Mouse (Mus musculus): ENCODE data around the gene Gucy2g.

The Gucy2g gene

DNA sequence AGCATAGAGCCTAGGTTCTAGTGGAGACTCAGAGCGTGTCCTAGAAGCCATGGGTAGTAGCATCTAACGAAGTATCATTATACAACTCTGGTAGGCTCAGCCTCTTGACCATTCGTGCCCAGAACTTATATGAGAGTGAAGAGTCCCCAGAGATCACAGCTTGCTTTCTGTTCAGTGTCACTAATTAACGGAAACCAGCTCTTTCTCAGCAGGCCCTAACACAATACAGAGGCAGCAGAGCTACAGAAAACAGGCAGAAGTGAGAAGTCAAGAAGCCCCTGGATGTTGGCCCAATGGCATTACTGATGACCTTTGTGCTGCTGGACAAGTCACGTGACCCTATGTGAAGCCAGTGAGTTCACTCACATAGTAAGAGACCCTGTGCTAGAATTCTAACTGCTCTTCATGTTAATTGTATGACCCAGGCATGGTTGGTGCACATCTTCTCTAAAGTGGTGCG lies at the start of gene Gucy2g:
Gene Gucy2g, minus strand, starts transcription at position 51 of the 460 bp plus-strand sequence.
- no peak for DNase-seq (ENCODE audit: low spot score)

DNA sequence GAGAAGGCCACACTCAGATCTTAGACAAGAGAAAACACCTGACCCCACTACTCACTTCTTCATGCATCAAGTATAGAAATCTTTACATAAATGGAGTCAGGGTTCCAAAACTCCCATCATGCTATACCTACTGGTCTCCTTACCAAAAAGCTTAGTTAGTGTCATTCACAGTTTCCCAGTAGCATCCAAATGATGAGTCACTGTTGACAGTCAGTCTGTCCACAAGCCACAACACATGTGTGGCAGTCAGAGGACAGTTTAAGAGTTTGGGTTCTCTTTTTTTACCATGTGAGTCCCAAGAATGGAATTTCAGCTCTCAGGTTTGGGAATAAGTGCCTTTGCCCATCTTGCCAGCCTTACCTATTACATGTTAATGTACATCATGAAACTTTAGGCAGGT lies 47.9 kb upstream of the Gucy2g start:
- DNase-seq (ENCODE audit: low spot score), result no peak

DNA sequence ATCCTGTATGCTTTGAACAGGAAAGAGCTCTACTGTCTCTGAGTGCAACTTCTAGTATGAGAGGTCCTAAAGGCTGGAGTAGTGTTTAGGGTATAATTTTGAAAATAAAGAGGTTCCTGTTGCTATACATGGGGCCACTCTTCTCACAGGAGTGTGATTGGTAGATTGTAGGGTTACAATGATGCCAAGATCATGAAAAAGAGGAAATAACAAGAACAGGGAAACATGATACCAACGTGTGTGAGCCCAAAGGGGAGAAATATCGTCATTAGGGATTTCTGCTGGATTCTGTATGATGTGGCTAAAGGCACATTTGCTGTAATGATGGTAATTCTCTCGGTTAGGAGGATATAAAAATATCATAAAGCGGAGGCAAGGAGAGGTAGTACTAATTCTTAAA lies 45.0 kb upstream of the Gucy2g start:
- DNase-seq (ENCODE audit: low spot score), result no peak

DNA sequence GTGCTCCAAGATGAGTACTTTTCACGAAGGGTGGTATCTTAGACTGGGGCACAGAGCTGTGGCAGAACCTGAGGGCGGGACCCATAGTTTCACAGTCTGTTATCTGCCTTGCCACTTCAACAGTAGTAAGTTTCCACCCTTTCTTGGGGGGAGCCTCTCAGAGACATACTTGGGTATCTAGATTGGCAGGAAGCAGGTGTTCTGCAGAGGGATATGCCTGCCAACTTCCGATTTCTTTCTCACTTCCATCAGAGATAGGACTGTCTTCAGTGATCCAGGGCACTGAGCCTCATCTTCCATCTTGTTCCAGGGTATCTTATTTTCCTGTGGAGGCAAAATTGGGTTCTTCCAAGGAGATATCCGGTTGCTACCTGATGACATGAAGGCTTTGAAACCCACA lies 43.1 kb upstream of the Gucy2g start:
- DNase-seq (ENCODE audit: low spot score), result no peak

DNA sequence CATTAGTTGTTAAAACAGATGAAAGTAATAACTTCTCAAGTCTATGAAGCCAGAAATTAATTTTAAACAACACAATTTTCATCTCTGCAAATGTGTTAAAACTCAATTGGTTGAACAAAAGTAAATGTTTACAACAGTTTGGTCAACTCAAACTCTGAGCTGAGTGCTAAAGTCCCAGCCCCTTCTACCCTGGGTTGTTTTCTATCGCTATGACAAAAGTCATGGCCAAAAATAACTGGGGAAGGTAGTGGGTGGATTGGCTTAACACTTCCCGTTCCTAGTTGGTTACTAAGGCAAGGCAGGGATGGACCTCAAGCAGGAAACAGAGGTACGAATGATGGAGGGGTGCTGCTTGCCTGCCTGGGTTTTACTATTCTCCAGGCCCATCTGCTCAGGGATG lies 35.7 kb upstream of the Gucy2g start:
- DNase-seq (ENCODE audit: low spot score), result no peak

DNA sequence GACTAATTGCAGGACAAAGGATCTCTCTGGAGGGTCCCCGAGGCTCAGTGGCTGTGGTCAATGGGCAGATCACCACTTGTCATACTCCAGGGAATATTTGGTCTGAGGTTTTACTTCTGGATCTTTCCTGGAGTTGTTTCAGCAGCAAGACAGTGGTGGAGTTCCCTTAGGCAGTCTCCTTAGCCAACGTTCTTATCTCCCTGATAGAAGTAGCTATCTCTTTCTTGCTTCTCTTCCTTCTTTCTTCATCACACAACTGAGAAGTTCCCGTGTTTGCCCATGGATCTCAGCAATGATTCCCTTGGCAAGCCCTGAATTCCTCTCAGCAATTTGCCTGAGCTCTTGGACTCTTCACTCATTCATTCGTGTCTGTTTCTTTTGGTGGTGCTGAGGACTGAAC lies 35.1 kb upstream of the Gucy2g start:
- DNase-seq (ENCODE audit: low spot score), result no peak

DNA sequence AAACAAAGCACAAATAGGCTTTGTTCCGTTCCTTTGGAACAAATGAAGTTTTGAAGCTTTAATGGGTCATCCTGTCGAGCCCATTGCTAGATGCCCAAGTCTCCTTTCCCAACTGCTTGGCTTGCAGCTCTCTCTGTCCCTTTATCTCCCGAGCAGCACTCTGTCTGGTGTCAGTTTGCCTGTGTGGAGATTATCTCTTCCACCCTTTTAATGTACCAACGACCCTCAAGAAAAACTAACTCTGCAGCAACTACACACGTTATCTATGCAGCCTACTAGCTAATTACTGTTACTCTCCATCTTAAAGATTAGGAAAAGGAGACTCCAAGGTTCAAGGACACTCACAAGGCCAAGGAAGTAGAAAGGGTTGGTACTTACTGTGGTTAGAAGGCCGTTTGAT lies 32.3 kb upstream of the Gucy2g start:
- no peak for DNase-seq (ENCODE audit: low spot score)

DNA sequence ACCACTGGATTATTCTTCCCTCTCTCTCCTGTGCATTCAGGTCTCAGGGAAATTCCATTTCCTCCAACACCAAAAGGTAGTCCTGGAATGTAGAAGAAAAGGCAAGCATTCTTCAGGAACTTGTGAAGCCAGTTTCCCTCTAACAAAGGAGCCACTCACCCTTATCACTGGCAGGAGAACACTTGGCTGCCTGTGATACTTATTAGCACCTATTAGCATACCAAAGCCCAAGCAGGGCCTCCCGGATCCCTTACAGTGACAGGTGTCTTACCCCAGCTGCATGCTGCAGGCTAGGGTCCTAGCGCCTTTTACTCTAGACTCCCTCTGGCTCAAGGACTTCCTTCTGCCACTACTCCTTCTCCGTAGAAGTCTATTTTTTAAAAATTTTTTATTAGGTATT lies 30.4 kb upstream of the Gucy2g start:
- DNase-seq (ENCODE audit: low spot score), result no peak

DNA sequence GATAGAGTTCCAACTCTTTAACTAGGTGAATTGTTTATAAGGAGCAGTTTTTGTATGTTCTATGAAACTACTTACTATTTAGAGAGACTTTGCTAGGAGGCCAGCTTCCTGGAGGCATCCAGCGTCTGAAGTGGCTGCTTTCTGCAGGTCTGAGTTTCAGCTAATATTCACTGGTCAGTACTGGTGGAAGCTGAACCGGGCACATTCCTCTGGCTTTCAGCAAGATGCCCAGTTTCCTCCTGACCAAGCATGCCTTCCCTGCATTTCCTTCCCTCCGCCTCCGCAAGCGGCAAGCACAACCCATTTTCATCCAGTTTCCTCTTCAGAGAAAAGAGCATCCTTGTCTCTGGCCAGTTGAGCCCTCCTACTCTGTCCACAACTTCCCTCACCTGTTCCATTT lies 28.0 kb upstream of the Gucy2g start:
- DNase-seq (ENCODE audit: low spot score), result no peak

DNA sequence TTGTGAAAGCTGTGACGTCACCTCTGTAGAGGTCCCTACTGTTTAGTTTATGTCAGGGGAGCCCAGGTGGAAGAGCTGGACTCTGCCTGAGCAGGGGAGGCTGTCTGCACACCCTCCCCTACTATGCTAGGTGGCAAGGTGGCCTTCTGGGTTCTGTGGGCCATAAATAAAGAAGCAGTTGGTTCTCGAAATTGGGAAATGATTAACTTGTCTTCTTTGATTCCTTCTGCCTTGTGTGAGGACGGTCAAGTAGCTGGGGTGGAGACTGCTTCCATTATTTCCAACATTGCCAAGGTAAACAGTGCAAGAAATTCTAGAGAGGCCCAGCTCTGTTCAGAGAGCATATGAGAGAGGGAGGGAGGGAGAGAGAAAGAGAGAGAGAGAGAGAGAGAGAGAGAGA lies 27.1 kb upstream of the Gucy2g start:
- DNase-seq (ENCODE audit: low spot score), result peak; percentile 42

DNA sequence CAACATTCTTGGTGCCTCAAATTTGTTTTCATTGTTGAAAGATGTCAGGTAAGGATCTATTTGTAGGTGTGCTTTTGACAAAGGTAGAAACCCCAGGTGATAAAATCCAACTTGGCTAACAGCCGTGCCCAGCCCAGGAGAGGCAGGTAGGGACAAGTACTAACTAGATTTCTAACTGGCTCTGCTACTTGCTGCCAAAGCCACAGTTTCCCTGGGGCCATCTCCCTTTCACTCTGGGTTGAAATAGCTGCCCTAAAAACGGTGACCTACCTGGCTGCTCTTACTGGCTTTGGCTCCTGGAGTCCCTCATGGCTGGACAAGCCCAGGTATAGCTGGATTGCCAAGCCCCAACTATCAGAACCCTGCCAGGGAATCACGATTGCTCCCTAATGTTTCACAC lies 25.8 kb upstream of the Gucy2g start:
- no peak for DNase-seq (ENCODE audit: low spot score)

DNA sequence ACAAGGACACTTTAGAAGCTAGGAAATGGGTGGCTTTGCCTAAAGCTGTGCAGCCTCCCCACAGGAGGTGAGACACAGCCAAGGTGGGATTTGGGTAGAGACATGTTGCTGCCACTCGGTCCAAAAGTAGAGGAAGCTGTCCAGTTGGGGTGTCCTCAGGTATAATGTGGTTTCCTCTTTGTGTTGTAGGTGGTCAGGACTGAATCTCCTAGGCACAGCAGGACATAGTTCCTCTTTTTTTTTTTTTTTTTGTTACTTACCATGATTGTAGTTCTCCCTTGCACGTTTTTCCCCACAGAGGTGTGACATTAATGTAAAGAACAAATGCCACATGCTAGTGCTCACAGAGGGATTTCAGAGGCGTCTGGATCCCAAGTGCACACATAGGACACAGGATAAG lies 24.2 kb upstream of the Gucy2g start:
- DNase-seq (ENCODE audit: low spot score), result no peak

DNA sequence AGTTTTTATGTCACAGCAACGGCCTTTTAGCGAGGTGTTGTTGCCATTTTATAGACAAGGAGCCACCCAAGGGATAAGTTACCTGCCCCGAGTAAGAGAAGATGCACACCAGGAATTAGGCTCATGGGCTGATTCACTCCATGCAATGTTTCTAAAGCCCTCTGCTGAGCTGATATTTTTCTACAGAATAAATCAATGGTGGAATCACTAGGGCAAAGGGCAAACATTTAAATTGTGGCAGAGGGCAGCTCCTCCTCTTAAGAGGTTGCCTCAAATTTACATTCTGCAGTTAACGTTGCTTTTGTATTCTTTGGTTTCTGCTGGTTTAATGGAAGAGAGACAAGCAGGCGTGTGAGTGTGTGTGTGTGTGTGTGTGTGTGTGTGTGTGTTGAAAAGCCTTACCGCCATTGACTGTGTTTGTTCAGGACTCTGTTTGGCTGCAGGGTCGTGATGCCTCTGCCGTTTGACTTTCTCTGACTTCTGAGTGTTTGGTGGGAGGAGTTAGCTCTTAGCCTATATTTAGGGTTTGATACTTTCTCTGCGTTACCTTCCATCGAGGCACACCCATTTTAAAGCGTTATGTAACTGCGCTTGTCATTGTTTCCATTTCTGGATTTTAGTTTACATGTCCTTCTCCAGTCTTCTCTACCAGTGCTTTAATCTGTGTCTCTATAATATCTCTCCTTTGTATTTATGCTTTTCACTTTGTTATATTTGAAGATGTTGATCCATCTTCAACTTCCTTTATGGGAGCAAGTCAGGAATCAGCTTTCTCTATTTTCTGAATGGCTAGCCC lies 19.6 kb upstream of the Gucy2g start:
- DNase-seq (ENCODE audit: low spot score), result no peak

DNA sequence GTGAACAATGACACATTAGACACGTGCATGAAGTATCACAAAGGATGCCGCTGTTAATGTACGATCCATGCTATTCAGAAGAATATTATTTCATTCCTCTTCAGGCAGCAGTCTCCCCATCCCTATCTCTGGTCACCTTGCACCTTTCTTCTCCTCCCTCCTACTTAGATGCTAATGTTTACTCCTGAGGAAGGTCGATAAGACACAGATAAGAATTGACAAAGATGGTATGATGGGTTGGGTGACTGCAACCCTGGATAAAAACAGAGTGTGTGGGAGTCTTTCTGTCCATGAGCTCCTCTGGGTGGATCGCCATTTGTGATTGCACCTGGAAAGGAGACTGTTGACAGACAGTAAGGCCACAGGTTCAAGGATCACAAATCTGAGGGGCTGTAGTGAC lies 17.5 kb upstream of the Gucy2g start:
- no peak for DNase-seq (ENCODE audit: low spot score)

DNA sequence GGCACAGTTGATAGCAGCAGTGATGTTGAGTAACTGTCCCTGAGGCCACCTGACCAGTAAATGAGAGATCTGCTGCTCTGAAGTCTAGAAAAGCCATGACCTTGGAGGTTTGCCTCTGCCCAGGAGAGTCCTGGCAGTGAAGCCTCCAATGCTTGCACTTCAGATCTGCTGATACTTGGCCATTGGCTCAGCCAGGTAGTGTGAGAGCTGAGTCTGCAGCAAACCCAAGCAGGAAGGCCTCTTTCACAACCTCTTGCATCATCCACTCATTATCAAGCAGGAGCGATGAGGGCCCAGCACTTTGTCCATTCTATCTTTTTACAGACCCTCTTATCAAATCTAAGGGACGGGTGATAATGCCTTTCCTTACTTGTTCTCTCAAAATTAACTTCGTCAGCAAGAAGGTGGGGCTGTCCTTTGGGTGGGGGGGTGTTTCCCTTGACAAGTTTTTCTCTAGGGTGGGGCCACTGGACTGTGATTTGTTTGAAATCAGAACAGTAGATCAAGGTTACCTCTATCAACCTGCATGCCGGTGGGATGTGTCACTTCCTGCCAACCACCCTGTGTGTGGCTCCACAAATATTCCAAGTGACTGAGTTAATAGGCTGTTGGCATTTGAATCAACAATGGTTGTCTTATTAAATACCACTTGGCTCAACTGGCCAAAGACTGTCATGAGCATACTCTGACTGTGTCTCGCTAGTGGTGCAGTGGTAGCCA lies 16.8 kb upstream of the Gucy2g start:
- DNase-seq (ENCODE audit: low spot score), result peak; percentile 27

DNA sequence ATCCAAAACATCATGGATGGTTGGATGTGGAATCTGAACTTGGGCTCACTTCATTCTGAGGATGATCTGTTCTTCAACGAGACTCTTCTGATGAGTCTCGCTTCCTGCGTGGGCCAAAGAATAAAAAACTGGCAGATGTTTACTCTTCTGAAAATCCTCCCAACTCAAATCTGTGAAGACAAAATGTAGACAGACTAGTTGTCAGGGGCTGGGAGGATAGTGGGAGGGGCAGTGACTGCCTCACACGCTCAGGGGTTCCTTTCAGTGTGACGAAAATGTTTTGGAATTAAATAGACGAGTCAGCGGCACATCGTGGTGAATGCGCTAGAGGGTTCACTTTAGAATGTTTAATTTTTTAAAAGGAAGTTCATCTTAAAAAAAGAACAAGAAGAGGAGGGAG lies 15.1 kb upstream of the Gucy2g start:
- no peak for DNase-seq (ENCODE audit: low spot score)

DNA sequence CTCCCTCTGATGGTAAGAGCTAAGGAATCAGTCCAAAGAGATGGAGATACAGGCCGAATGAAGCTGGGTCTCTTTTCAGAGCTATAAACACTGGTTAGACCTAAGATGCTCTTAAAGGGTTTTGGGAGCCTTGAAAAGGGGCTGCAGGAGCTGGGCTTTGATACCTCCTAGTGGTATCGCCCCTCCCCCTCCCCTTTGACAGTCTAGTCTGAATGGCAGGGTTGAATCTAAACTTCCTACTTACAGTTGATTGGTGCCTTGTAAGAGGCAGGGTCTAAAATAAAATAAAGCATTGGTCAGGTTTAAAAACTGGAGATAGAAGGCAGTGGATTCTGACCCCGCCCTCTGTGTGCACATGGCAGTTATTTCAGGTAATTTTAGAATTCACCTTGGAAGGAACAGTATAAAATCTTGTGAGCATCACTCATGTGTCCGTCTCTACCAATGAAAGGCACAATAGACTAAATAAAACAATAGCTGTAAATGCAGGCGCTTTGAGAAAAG lies 13.5 kb upstream of the Gucy2g start:
- DNase-seq (ENCODE audit: low spot score), result peak; percentile 45

DNA sequence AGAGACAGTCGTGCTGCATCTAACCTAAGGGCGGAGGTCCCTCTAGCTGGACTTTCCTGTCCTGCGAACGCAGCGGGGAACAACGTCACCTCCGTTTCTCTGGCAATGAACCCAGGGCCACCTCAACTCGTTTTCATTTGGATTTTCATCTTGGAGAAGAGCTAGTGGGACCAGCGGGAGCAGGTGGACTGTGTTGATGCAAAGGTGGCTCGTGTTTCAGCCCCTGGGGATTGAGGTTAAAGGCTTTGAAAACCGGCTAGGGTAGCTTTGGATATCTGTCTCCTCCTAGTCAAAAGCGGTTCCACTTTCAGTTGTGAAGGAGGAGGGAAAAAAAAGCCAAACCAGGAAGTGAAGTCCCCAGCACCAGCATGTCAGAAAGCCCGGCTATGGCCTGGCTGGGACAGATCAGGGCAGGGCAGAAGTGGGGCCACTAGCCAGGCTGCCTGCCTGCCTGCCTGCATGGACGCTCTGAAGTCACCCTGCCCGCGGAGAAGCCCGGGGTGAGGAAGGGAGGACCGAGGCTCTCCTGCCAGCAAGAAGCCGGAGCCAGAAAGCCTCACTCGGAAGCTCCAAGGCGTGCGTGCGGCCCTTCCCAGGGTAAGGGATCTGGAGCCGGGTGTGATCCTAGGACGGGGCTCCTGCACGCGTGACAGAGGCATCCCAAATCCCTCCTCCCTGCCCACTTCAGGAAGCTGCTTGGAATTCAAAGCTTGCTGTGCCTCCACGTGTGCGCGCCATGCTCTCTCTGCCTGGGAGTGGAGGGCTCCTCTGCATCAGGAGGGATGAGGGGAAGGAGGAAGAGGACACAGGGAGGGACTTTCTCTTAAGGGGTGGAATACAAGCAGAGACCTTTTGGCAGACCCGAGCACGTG lies 12.8 kb upstream of the Gucy2g start:
- DNase-seq (ENCODE audit: low spot score), result peak; percentile 82

DNA sequence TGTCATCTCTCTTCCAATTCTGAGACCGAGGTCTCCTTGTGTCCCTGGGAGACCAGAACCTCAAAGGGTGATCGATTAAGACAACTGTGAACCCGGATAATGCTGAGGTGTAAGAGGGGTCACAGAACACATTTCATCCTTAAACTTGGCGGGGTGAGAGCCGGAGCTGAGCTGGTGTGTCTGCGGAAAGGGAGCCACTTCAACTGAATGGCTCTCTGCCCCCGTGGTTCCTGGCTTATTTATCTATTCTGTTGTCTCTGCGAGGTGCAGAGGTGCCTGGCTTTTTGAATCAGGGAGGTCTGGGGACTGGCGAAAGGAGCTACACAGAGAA lies 12.2 kb upstream of the Gucy2g start:
- no peak for DNase-seq (ENCODE audit: low spot score)

DNA sequence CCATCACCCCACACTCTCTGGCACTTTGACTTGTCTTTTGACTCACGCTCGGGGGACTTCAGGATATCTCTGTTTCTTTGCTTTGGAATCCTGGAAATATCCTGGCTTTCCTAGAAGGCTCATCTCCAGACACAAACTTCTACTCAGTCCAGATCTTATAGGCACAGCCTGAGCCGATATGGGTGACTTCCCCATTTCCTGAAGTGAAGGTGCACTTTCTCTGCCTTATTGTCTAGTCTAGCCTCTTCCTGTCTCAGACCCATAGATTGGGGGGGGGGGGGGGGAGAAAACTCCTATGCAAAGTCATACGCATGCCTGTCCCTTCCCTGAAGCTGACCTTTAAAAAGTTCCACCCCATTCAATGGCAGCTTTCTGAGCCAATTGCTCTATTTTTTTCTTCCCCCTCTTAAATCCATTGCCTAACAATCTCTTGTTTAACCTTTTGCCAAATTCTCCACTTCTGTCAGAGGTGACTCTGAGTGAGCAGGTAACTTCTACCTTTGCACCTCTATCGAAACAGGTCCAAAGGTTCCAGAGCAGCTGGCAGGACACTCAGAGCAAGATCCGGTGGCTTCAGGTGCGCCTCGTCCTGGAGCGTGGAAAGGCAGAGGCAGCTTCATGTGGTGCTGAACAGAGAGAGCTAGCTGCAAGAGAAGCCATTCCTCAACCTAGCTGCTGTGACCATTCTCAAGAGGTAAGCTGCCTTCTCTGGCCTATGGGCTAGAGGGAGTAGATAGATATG lies 10.5 kb upstream of the Gucy2g start, which contains the start of gene Acsl5:
Gene Acsl5, plus strand, starts transcription at position 556 of the 742 bp plus-strand sequence.
- DNase-seq (ENCODE audit: low spot score), result no peak

DNA sequence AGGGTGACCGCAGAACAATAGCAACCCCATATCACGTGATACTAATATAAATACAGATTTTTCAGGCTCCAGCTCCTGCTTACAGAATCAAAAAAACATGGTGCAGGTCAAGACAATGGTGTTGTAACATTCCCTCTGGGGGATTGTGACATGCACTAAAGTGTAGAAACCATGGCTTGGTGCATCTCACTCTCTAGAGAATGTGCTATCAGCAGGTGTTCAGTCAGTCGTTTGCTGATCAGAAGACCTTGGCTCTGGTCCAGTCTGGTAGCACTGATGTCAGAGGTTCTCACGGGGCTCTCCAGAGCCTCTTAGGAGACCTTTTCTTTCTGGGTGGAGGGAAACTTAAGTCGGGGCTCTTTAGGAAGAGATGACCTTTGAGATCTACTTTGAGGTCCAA lies 9.4 kb upstream of the Gucy2g start:
- peak; percentile 37 for DNase-seq (ENCODE audit: low spot score)
